Mouse (Mus musculus) cerebellum, adult 2 months (tissue): ENCODE measurements at regions not wholly inside any gene's neighbourhood (a gene's known extent, or its start where the extent isn't known, plus 50 kb on each side); places are given as distances from the start of the nearest gene placed in this dataset.

Experiments
- CTCF ChIP-seq: fragments of 200-500 bp; IDR thresholded peaks from 2 replicates; pipeline ENCODE4 v1.5.1; 2011; ENCODE audit warnings: low read depth, mild to moderate bottlenecking, control low read depth, low read length, moderate library complexity, borderline replicate concordance; ENCODE audit not compliant: insufficient read depth
- POLR2A ChIP-seq: fragments of 200-500 bp; IDR thresholded peaks from 2 replicates; pipeline ENCODE4 v1.6.1; 2011; ENCODE audit warnings: low read length, control low read depth, borderline replicate concordance; ENCODE audit not compliant: insufficient read depth

DNA sequence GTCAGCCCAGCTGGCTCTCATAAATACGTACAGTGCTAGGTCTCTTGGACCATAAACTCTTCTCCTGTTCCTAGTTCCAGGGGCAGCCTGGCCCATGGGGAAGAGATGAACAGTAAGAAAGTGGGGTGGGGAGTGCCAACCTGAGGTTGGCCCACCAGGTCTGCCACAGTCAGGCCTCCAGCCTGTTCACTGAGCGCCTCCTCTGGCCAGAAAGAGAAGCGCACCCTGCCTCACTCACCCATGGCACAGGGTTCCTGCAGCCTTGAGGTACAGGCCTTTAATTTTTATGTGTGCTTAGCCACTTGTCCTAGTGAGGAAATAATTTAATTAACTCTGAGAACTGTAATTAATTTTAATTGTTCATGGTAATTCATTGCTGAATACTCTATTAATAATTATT lies 180.5 kb upstream of the Igsf21 start:
- TF ChIP-seq CTCF, result peak; percentile 16; the same call in 1 of the 2 replicates
- no peak for TF ChIP-seq POLR2A
